Mouse (Mus musculus) thymus, postnatal 14 days (tissue): ENCODE results near the gene Il17rc.
A peak's percentile ranks its signal among the peaks of the same experiment; 100 is the strongest.

Source experiments
- DNase-seq: peaks from one replicate; pipeline ENCODE4 v3.0.0; 2021

The Il17rc gene

DNA sequence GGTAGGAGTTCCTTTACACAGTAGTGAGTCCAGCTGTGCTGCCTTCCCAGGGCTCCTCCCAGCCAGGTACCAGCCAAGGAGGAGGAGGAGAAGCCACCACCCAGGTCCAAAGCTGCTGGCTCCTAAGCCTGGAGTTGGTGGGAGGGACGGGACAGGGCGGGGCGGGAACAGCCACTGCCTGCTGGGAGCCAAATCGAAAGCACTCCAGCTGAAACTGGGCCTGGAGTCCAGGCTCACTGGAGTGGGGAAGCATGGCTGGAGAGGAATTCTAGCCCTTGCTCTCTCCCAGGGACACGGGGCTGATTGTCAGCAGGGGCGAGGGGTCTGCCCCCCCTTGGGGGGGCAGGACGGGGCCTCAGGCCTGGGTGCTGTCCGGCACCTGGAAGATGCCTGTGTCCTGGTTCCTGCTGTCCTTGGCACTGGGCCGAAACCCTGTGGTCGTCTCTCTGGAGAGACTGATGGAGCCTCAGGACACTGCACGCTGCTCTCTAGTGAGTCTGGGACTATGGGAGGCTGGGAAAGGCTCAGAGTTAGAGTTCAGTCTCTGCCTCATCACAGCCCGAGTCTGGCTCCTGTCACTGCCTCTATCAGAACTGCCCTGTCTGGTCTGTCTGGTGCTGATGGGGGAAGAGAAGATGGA lies at the start of gene Il17rc:
Gene Il17rc (plus strand): TSS at position 131 of the 640 bp plus-strand sequence.
- DNase-seq, result no peak

DNA sequence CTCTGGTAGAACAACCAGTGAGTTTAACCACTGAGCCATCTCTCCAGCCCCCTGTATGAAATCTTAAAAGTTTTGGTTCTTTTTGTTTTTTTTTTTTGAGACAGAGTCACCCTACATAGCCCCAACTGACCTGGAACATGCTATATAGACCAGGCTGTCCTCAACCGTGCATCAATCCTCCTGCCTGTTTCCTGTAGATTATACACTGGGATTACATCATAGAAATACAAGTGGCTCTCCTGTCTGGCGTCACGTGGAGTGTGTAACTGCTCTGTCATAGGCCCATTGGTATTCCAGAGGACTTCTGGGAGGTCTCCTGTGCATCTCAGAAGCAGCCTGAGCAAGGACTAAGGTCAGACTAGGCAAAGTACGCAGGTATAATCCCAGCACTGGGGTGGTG lies 48.2 kb upstream of the Il17rc start:
- DNase-seq, result no peak

DNA sequence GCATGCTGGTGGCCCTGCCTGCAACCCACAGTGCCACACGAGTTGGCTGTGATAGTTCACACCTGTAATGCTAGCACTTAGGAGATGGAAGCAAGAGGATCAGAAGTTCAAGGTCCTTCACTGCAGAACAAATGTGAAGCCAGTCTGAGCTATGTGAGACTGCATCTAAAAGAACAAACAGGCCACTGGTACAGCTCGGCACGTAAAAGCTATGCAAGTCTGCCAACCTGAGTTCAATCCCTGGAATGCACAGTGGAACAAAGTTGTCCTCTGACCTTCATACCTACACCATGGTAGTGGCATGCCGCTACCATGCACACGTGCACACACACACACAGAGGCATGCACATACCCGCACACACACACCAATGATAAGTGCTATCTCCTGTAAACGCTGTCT lies 47.0 kb upstream of the Il17rc start:
- DNase-seq, result no peak

DNA sequence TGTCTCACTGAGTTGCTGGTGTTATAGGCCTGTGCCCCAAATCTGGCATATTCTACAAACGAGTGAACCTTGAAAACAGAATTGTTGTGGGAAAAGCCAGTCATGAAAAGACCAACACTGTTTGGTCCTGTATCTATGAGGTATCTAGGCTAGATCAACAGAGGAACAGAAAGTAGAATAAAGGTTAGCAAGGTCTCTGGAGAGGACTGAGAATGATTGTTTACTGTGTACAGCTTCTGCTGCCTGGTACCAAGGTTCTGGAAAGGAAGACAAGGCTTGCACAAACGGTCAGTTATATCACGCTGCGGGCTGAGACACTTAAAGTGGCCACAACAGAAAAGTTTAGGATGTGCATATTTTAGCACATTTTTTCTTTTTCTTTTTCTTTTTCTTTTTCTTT lies 44.5 kb upstream of the Il17rc start:
- no peak for DNase-seq

DNA sequence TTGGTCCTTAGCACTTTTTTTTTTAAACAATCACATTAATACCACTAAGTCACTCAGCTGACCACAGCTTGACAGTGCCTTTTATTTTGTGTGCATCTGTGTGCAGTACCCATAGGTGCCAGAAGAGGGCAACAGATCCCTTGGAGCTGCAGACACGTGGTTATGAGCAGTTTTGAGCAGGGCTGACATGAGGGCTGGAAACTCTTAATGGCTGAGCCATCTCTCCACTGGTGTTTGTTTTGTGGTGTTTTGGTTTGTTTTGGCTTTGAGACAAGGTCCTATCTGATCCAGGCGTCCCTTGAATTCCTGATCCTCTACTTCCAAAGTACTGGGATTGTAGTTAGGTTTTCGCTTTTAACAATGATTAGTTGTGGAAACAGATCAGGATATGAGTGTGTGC lies 43.8 kb upstream of the Il17rc start:
- peak; percentile 64 for DNase-seq

DNA sequence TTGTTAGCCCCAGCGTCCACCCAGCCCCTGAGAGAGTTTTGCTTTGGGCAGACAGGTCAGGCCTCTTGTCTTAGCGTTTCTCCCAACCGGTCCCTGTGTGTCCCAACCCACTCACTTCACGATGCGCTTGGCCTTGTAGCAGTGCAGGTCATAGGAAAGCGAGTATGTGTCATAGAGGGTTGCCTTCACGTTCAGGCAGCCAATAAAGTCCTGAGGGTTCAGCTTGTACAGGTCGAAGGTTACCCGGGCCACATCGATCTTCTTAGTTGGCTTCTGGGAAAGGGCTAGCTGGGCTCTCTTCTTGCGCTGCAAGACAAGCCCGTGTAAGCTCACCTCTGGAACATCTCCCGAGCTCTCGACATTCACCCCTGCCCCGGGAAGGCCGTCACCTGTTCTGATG lies 43.2 kb upstream of the Il17rc start:
- no peak for DNase-seq

DNA sequence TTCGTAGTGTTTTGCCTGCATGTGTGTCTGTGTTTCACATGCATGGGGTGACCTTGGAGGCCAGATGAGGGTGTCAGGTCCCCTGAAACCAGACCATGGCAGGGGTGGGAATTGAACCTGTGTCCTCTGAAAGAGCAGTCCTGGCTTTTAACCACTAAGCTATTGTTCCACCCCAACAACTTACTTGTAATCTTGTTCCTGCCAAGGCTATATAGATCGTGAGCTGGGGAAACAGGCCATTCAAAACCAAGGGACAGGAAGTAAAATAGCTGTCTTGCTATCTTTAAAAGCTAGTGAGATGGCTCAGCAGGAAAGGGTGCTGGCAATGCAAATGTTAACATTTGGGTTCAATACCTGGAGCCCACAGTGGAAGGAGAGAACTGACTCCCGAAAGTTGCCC lies 41.3 kb upstream of the Il17rc start:
- DNase-seq, result no peak

DNA sequence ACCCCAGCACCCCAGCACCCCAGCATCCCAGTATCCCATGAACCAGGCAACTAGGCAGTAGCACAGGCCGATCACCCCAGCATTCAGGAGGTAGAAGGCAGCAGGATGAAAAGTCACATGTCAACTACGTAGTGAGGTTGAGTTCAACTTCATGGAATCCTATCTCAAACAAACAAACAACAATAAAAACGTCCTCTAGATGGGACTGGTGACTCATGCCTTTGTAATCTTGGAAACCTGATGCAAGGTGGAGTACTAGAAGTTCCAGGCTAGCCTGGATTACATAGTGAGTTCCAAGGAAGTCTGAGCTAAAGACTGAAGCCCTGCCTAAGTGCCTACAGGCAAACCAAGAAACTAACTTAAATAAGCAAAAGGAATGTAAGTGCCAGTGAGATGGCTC lies 40.4 kb upstream of the Il17rc start:
- no peak for DNase-seq

DNA sequence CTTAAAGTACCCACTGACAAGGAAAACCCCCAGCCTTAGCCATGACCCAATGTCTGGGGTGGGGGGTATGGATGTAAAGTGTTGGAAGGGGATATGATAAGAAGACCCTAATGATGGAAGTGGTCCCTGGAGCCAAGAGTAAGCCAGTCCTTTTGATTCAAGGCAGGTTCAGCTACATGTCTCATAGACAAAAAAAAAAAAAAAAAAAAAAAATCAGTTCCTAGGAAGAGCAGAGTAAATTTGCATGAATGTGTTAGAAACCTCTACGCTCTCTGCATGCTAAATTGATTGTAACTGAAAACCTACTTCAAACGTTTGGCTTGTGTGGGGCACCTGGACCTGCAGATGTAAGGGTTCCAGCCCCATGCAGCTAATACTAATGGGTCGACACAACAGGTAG lies 39.4 kb upstream of the Il17rc start:
- DNase-seq, result no peak

DNA sequence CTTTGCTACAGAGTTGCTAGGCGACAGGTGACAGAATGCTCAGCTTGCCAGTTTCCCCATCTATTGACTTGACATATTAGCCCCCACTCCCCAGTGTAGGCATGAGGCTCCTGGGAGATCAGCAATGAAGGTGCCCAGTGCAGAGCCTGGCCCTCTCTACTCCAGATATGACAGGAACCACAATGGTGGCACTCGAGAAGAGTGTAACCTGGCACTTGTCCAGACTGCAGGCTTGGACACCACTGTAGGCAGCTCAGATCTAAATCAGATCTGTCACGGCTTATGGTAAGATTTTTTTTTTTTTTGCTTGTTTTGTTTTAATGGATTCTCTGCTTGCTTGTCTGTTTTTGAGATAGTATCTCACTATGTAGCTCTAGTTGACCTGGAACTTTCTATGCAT lies 37.6 kb upstream of the Il17rc start:
- DNase-seq, result no peak

DNA sequence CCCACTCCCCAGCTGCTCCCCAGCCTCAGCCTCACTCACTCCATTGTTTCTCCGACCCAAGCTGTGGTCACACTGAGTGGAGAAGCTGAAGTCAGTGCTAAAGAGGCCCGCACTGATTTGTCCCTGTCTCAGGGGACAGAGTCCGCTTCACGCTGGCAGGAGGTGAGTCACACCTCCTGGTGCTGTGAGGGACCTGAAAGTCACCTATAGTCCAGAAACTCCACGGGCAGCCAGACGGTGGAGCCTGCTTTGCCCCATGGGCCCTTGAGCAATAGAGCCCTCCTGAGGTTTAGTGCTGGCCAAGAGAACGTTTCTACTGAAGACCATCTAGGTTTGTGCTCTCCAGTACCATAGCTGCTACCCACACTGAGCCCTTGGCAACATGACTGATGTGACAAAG lies 36.5 kb upstream of the Il17rc start:
- DNase-seq, result no peak

DNA sequence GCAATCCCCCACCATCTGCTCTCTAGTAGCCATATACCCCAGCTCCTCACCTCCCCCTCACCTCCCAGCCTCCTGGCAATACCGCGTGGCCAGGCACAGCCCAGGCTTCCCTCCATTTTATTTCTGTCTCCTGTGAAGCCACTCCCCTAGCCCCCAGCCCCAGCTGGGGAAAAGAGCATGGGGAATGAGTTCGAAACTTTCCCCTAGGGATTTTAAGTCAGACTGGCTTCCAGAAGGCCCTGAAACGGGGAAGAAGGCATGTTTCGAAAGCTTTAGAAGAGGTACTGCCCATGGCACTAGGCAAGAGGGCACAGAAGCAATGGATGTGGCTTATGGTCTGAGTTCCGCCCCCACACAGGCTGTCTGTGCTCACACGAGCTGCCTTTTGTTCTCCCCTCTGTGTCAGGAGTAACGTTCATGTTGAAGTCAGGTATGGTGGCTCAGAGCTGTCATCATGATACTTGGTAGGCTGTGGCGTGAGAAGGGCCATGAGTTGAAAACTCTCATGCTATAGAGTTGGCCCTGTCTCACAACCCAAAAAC lies 35.5 kb upstream of the Il17rc start, which contains the start of gene Cidec:
Gene Cidec (minus strand): TSS at position 97 of the 542 bp plus-strand sequence.
- DNase-seq, result no peak

DNA sequence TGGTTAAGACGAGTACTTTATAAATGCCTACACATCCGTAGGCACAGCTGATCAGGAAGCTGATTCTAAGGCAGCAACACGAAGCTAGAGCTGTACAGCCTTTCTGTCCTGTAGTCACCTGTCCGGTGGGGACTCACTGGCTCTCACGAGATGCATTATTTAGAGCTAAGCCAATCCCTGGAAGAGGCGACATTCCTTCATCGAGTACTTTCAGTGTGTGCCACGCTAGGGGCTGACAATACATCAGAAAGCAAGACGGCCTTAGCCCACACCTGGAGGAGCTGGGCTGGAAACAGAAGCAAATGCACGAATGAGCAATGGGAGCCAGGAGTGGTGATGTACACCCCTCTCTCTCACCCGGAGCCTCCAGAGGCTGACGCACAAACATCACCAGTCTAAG lies 34.1 kb upstream of the Il17rc start:
- no peak for DNase-seq

DNA sequence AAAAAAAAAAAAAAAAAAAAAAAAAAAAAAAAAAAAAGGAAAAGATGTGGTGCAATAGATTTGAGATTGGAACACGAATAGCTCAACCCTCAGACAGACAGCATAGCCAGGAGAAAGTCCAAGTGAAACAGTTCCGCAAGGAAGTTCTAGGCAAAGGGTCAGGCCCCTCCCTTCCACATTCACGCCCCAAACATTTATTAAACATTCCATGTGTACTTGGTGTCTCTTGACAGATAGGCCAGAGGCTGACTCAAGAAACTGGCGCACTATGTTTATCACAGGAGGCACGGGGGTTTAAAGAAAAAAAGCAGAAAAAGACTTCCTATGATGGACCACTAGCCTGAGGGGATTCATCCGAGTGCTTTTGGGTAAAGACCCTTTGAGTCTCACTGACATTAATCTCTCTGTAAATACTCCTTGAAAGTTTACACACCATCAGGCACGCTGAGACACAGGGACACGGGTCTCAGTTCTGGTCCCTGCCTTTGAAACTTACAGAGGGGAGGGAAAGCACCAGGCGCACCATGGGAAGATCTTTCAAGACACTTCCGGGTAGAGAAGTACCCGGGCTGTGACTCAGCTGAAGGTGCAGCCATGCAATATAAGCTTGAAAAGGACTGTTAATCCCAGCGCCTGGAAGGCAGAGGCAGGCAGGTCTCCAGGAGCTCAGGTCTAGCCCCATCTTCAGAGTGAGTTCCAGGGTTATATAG lies 32.4 kb upstream of the Il17rc start:
- no peak for DNase-seq

DNA sequence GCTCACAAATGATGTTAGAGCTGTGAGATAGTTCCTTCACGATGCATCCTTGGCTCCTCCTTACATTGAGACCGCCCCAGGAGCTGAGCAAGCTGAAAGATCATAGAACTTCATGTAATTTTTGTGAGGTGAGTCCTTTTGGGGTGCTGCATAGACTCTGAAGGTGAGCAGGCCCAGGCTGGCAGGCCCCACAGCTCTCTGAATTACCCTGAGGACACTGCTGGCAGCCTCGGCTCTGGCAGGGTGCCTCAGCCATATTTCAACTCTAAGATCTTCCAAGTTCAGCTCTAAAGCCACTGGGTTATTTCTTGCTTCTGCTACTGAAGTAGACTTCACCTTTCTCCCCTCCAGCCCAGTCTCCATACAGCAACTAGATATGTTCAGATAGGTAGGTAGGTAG lies 30.5 kb upstream of the Il17rc start:
- no peak for DNase-seq

DNA sequence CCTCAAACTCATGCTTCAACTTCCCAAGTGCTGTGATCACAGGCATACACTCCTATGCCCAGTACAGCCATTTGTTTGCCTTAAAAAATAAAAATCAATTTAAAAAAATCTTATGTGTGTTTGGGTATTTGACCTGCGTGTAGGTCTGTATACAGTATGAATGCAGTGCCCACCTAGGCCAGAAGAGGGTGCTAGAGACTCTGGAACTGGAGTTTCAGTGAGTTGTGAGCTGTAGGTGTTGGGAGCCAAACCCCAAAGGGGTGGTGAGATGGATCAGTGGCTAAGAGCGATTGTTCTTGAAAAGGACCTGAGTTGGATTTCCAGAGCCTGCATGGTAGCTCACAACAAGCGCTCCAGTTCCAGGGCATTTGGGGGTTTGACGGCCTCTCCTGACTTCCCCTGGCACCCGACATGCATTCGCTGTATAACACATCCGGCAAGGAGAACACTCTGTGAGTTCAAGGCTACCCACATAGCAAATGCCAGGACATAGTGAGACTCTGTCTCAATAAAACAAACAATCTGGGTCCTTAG lies 30.0 kb upstream of the Il17rc start:
- DNase-seq, result peak; percentile 86

DNA sequence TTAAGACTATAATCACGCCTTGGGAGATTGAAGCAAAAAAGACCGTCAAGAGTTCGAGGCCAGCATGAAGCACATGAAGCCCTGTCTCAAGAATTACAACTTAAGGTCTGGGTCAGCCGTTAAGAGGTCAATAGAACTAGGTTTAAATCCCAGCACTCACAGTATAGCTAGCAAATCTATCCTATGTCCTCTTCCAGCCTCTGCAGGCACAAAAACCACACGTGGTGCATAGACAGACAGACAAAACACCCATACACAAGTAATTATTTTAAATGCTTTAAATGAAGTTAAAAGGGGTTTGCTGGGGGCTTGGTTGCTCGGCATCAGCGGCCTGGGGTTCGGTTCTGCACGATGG lies 29.2 kb upstream of the Il17rc start:
- DNase-seq, result no peak

DNA sequence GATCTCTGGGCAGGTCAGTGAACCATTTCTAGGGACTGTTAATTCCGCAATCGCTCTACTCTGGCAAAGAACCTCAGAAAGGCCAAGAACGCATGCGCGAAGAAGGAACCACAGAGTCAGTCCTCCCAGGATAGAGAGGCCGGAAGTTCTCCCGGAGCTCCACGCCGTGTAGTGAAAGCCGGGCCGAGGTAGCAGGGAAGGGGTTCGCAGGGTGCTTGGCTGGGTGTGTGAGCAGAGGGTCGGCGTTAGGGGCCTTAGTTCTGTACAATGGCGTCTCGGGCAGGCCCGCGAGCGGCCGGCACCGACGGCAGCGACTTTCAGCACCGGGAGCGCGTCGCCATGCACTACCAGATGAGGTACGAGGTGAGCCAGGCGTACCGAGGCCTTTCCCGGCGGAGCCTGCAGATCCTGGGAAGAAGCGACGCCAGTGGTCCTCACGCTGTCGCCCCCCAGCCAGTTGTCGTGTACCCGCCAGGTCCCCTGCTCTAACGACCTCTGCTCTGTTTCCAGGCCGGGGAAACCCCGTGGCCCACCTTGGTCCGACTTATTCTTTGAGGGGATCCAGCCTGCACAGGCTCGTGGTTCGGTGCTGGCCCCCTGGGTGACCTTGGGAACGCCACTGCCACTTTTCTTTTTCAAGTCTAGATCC lies 28.7 kb upstream of the Il17rc start, which contains the start of gene Jagn1:
Gene Jagn1 (plus strand): TSS at position 128 of the 649 bp plus-strand sequence.
- peak; percentile 93 for DNase-seq

DNA sequence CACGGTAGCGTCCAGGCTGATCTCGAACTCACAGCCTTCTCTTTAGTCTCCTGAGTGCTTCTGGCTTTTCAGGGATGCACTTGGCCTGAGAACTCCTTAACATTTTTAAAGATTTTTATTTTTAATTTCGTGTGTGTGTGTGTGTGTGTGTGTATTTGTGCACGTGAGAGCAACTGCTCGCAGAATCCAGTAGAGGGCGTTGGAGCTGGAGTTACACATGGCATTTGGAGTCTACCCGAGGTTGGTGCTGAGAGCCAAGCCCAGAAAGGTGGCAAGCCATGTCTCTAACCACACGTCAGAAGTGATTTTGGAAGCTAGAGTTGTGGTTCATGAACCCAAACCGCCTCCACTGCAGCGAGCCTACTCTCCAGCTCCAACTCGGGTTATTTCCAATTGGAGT lies 28.1 kb upstream of the Il17rc start:
- DNase-seq, result no peak

DNA sequence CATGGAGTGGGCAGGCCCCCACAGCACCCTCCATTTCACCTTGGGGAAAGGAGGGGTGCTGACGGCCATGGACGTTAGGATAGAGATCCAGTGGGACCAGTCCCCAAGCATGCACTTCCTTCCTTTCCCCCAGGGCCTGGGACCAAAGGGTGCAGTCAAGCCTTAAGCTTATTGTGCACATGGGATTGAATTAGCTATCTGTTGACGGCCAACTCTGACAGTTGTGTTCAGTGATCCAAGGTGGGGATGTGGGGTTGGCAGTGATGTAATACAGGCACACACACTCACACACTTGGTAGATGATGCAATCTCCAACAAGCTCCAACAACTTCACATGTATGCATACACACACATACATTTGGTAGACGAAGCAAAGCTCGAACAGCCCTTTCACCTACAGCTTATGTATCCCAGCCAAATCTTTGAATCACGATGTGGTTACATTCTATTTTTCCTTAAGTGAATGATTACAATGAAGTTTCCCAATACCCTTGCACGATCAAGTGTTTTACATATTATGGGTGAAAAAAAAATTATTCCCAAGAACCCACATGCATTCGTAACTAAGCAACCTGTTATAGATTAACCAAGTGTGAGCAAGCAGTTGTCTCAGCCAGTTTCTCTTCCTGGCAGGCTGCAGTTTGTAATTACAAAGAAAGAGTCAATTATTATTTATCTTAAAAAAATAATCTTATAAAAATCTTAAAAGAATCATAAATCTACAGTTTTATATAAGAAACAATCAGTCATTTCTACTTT lies 26.8 kb upstream of the Il17rc start:
- no peak for DNase-seq

DNA sequence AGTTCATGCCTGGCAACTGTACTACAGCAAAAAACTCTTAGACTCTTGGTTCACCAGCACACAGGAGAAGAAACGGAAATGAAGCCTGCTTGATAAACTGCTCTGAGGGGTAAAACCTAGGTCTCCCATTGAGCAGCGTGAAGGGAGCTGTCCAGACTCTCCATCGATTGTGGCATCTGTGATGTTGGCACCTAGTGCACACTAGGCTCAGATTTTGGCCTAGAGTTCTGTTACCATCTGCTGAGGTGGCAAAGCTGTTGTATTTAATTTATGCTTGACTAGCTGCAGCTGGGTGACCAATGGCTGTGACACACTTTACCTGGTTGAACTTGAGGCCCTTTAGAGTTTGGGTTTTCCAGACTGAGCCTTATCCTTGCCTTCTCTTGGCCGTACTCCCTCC lies 23.6 kb upstream of the Il17rc start:
- DNase-seq, result no peak

DNA sequence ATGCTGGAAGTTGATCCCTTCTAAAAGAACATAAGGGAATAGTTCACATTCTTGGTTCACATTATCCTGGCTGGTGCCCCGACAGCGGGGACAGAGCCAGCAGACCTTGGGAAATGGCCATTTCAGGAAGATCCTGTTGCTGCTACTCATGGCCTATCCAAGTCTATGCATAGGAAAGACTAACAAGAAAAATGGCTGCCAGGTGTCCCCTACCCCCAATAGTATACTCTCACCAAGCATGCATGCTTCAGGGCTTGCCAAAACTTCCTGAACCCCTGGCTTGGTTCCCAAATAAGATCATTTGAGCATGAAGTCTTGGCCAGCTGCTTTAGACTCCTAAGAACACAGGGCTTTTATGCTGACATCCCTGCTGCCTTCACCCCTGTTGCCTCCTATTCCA lies 19.4 kb upstream of the Il17rc start:
- no peak for DNase-seq

DNA sequence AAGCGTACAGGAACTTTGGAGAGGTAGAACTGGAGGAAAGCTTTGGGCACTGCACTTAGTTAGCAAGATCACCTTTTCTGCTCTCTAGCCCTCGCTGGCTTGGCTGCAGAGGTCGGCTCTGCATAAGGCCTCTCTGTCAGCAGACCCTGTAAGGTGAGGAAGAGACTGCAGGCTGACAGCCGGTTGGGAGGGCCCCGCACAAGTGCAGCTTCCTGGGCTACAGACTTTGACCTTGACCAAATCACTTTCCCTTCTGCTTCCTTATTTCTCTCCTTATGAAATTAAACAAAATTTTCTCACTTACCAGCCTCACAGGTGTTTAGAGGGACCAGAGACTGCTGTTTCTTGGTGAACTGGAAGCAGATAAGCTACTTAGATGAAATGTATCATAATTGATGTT lies 16.2 kb upstream of the Il17rc start:
- peak; percentile 39 for DNase-seq
